Mouse (Mus musculus) MEL (cell line): ENCODE results near the gene Il12rb1. TPM values are rescaled to one million over a fixed set of nuclear protein-coding genes. Genes with fewer than 3 reads are reported as not detected.

Experiments
- DNase-seq: peaks from one replicate; pipeline ENCODE4 v3.0.0; 2011; ENCODE audit warnings: low read depth, low spot score
- H3K27ac ChIP-seq: 2 replicates; pipeline ENCODE4 v1.5.1; 2012; ENCODE audit warnings: low read depth, mild to moderate bottlenecking, control low read depth, low read length, moderate library complexity; ENCODE audit not compliant: control insufficient read depth
- H3K27me3 ChIP-seq, 2 experiments: fragments of 150-350 bp in 1 of 2; sonication (generic) in 1 of 2; 2 replicates each; pipeline ENCODE4 v1.6.1; 2012; ENCODE audit warnings: low read length in 2 of 2, mild to moderate bottlenecking in 2 of 2, improper control_type of control experiment in 1 of 2, moderate library complexity in 1 of 2; ENCODE audit not compliant: insufficient read depth in 2 of 2, control insufficient read depth in 1 of 2
- H3K36me3 ChIP-seq, 2 experiments: 2 replicates each; pipeline ENCODE4 v1.6.1; 2012 to 2014; ENCODE audit warnings: low read length in 2 of 2, improper control_type of control experiment in 1 of 2, inconsistent platforms in 1 of 2, mild to moderate bottlenecking in 1 of 2; ENCODE audit not compliant: insufficient read depth in 2 of 2, control insufficient read depth in 1 of 2
- H3K4me1 ChIP-seq, 2 experiments: fragments of 150-350 bp in 1 of 2; sonication (generic) in 1 of 2; 2 replicates each; pipeline ENCODE4 v1.6.1; 2012; ENCODE audit warnings: low read length in 2 of 2, improper control_type of control experiment in 1 of 2, mild to moderate bottlenecking in 1 of 2; ENCODE audit not compliant: insufficient read depth in 2 of 2, control insufficient read depth in 1 of 2
- H3K4me3 ChIP-seq, 2 experiments: fragments of 150-350 bp in 1 of 2; sonication (generic) in 1 of 2; 2 replicates each; pipeline ENCODE4 v1.5.1; 2012; ENCODE audit warnings: low read depth in 2 of 2, low read length in 2 of 2, mild to moderate bottlenecking in 2 of 2, moderate library complexity in 2 of 2, control low read depth in 1 of 2, improper control_type of control experiment in 1 of 2; ENCODE audit not compliant: control insufficient read depth in 1 of 2, insufficient read depth in 1 of 2
- H3K79me2 ChIP-seq: 2 replicates; pipeline ENCODE4 v1.6.1; 2012; ENCODE audit warnings: mild to moderate bottlenecking, low read length, moderate library complexity; ENCODE audit not compliant: control insufficient read depth, poor library complexity, insufficient read depth
- H3K9ac ChIP-seq: 2 replicates; pipeline ENCODE4 v1.6.1; 2012; ENCODE audit warnings: low read depth, mild to moderate bottlenecking, control low read depth, low read length, moderate library complexity; ENCODE audit not compliant: control insufficient read depth, poor library complexity, severe bottlenecking
- H3K9me3 ChIP-seq: fragments of 150-350 bp; sonication (generic); replicated peaks from 2 replicates; pipeline ENCODE4 v1.6.1; 2012; ENCODE audit warnings: mild to moderate bottlenecking, low read length, improper control_type of control experiment, moderate library complexity; ENCODE audit not compliant: insufficient read depth
- BHLHE40 ChIP-seq: IDR thresholded peaks from 2 replicates; pipeline ENCODE4 v1.6.1; 2012; ENCODE audit warnings: low read depth, mild to moderate bottlenecking, inconsistent platforms, low read length, improper control_type of control experiment, borderline replicate concordance
- CHD1 ChIP-seq: IDR thresholded peaks from 2 replicates; pipeline ENCODE4 v1.6.1; 2012; ENCODE audit warnings: low read depth, mild to moderate bottlenecking, inconsistent platforms, low read length, improper control_type of control experiment
- CHD2 ChIP-seq: IDR thresholded peaks from 2 replicates; pipeline ENCODE4 v1.6.1; 2011; ENCODE audit warnings: low read length, improper control_type of control experiment
- CTCF ChIP-seq, 3 experiments: IDR thresholded peaks in 2 of 3; conservative IDR thresholded peaks in 1 of 3; 2 replicates each; pipeline ENCODE4 v1.5.1; 2011 to 2012; ENCODE audit warnings: low read length in 3 of 3, low read depth in 2 of 3, mild to moderate bottlenecking in 2 of 3, improper control_type of control experiment in 1 of 3, inconsistent platforms in 1 of 3, mixed read lengths in 1 of 3, moderate library complexity in 1 of 3; ENCODE audit not compliant: control insufficient read depth in 1 of 3, insufficient read depth in 1 of 3, poor library complexity in 1 of 3, severe bottlenecking in 1 of 3
- E2F4 ChIP-seq: IDR thresholded peaks from 2 replicates; pipeline ENCODE4 v1.6.1; 2011; ENCODE audit warnings: low read depth, low read length, improper control_type of control experiment, borderline replicate concordance
- ELF1 ChIP-seq: IDR thresholded peaks from 2 replicates; pipeline ENCODE4 v1.6.1; 2014; ENCODE audit warnings: low read depth, mild to moderate bottlenecking, inconsistent platforms, low read length, improper control_type of control experiment, moderate library complexity
- EP300 ChIP-seq, 2 experiments: IDR thresholded peaks; 2 replicates each; pipeline ENCODE4 v1.6.1; 2011; ENCODE audit warnings: improper control_type of control experiment in 2 of 2, low read length in 2 of 2, low read depth in 1 of 2, mild to moderate bottlenecking in 1 of 2
- ETS1 ChIP-seq: IDR thresholded peaks from 2 replicates; pipeline ENCODE4 v1.6.1; 2012; ENCODE audit warnings: low read depth, mild to moderate bottlenecking, inconsistent platforms, low read length, improper control_type of control experiment, moderate library complexity
- GABPA ChIP-seq: IDR thresholded peaks from 2 replicates; pipeline ENCODE4 v1.6.1; 2012; ENCODE audit warnings: low read depth, mild to moderate bottlenecking, inconsistent platforms, low read length, improper control_type of control experiment, moderate library complexity
- GATA1 ChIP-seq: IDR thresholded peaks from 2 replicates; pipeline ENCODE4 v1.6.1; 2011; ENCODE audit warnings: low read depth, low read length, improper control_type of control experiment
- HCFC1 ChIP-seq: IDR thresholded peaks from 2 replicates; pipeline ENCODE4 v1.6.1; 2012; ENCODE audit warnings: low read depth, mild to moderate bottlenecking, inconsistent platforms, low read length, improper control_type of control experiment, moderate library complexity
- JUND ChIP-seq: IDR thresholded peaks from 2 replicates; pipeline ENCODE4 v1.6.1; 2011; ENCODE audit warnings: low read depth, mild to moderate bottlenecking, improper control_type of control experiment, low read length
- KAT2A ChIP-seq: conservative IDR thresholded peaks from 2 replicates; pipeline ENCODE4 v1.6.1; 2012; ENCODE audit warnings: low read depth, low read length, improper control_type of control experiment, inconsistent platforms
- MAFK ChIP-seq: IDR thresholded peaks from 2 replicates; pipeline ENCODE4 v1.6.1; 2011; ENCODE audit warnings: low read depth, mild to moderate bottlenecking, low read length, improper control_type of control experiment, borderline replicate concordance
- MAX ChIP-seq: IDR thresholded peaks from 2 replicates; pipeline ENCODE4 v1.6.1; 2011; ENCODE audit warnings: low read length, improper control_type of control experiment
- MAZ ChIP-seq: IDR thresholded peaks from 2 replicates; pipeline ENCODE4 v1.6.1; 2012; ENCODE audit warnings: low read depth, mild to moderate bottlenecking, inconsistent platforms, low read length, improper control_type of control experiment
- MEF2A ChIP-seq: IDR thresholded peaks from 2 replicates; pipeline ENCODE4 v1.6.1; 2014; ENCODE audit warnings: low read depth, mild to moderate bottlenecking, inconsistent platforms, low read length, improper control_type of control experiment; ENCODE audit not compliant: poor library complexity, insufficient replicate concordance, severe bottlenecking; ENCODE audit errors: extremely low read depth
- MXI1 ChIP-seq: IDR thresholded peaks from 2 replicates; pipeline ENCODE4 v1.6.1; 2011; ENCODE audit warnings: mild to moderate bottlenecking, low read depth, low read length, improper control_type of control experiment
- MYB ChIP-seq: IDR thresholded peaks from 2 replicates; pipeline ENCODE4 v1.6.1; 2011; ENCODE audit warnings: mild to moderate bottlenecking, low read depth, low read length, improper control_type of control experiment
- MYC ChIP-seq: IDR thresholded peaks from 2 replicates; pipeline ENCODE4 v1.6.1; 2011; ENCODE audit warnings: low read depth, mild to moderate bottlenecking, low read length, improper control_type of control experiment, moderate library complexity
- NELFE ChIP-seq: IDR thresholded peaks from 2 replicates; pipeline ENCODE4 v1.6.1; 2011; ENCODE audit warnings: low read depth, low read length, improper control_type of control experiment
- NRF1 ChIP-seq: IDR thresholded peaks from 2 replicates; pipeline ENCODE4 v1.6.1; 2014; ENCODE audit warnings: low read depth, mild to moderate bottlenecking, inconsistent platforms, low read length, improper control_type of control experiment, moderate library complexity; ENCODE audit not compliant: poor library complexity, insufficient read depth, severe bottlenecking
- POLR2A ChIP-seq, 2 experiments: IDR thresholded peaks; 2 replicates each; pipeline ENCODE4 v1.6.1; 2011 to 2012; ENCODE audit warnings: low read length in 2 of 2, mild to moderate bottlenecking in 2 of 2, control low read depth in 1 of 2, improper control_type of control experiment in 1 of 2, low read depth in 1 of 2, moderate library complexity in 1 of 2; ENCODE audit not compliant: control insufficient read depth in 1 of 2, insufficient read depth in 1 of 2, poor library complexity in 1 of 2
- POLR2AphosphoS2 ChIP-seq: IDR thresholded peaks from 2 replicates; pipeline ENCODE4 v1.6.1; 2011; ENCODE audit warnings: low read length, improper control_type of control experiment
- RAD21 ChIP-seq: IDR thresholded peaks from 2 replicates; pipeline ENCODE4 v1.6.1; 2011; ENCODE audit warnings: mild to moderate bottlenecking, low read depth, low read length, improper control_type of control experiment
- RCOR1 ChIP-seq: IDR thresholded peaks from 2 replicates; pipeline ENCODE4 v1.6.1; 2012; ENCODE audit warnings: low read depth, mild to moderate bottlenecking, inconsistent platforms, low read length, improper control_type of control experiment
- SIN3A ChIP-seq: IDR thresholded peaks from 2 replicates; pipeline ENCODE4 v1.6.1; 2012; ENCODE audit warnings: low read length, improper control_type of control experiment, inconsistent platforms
- SMC3 ChIP-seq: IDR thresholded peaks from 2 replicates; pipeline ENCODE4 v1.6.1; 2011; ENCODE audit warnings: low read depth, low read length, improper control_type of control experiment
- TAL1 ChIP-seq: IDR thresholded peaks from 2 replicates; pipeline ENCODE4 v1.6.1; 2012; ENCODE audit warnings: mild to moderate bottlenecking, inconsistent platforms, low read length, moderate library complexity, mixed read lengths
- TBP ChIP-seq: IDR thresholded peaks from 2 replicates; pipeline ENCODE4 v1.8.0; 2011; ENCODE audit warnings: low read depth, low read length, improper control_type of control experiment
- TCF12 ChIP-seq: IDR thresholded peaks from 2 replicates; pipeline ENCODE4 v1.6.1; 2014; ENCODE audit warnings: low read depth, mild to moderate bottlenecking, inconsistent platforms, low read length, improper control_type of control experiment, moderate library complexity
- UBTF ChIP-seq: IDR thresholded peaks from 2 replicates; pipeline ENCODE4 v1.6.1; 2012; ENCODE audit warnings: low read depth, mild to moderate bottlenecking, inconsistent platforms, low read length, improper control_type of control experiment, moderate library complexity, borderline replicate concordance; ENCODE audit not compliant: insufficient read depth
- USF1 ChIP-seq: IDR thresholded peaks from 2 replicates; pipeline ENCODE4 v1.6.1; 2014; ENCODE audit warnings: low read depth, mild to moderate bottlenecking, inconsistent platforms, low read length, improper control_type of control experiment, moderate library complexity
- USF2 ChIP-seq, 2 experiments: IDR thresholded peaks; 2 replicates each; pipeline ENCODE4 v1.6.1; 2011 to 2012; ENCODE audit warnings: improper control_type of control experiment in 2 of 2, low read length in 2 of 2, borderline replicate concordance in 1 of 2, inconsistent platforms in 1 of 2, low read depth in 1 of 2, mild to moderate bottlenecking in 1 of 2; ENCODE audit not compliant: insufficient read depth in 1 of 2
- ZC3H11A ChIP-seq: IDR thresholded peaks from 2 replicates; pipeline ENCODE4 v1.6.1; 2012; ENCODE audit warnings: low read depth, mild to moderate bottlenecking, inconsistent platforms, low read length, improper control_type of control experiment
- ZKSCAN1 ChIP-seq: IDR thresholded peaks from 2 replicates; pipeline ENCODE4 v1.6.1; 2012; ENCODE audit warnings: low read depth, mild to moderate bottlenecking, inconsistent platforms, low read length, improper control_type of control experiment, moderate library complexity
- ZMIZ1 ChIP-seq: IDR thresholded peaks from 2 replicates; pipeline ENCODE4 v1.6.1; 2012; ENCODE audit warnings: low read depth, mild to moderate bottlenecking, inconsistent platforms, low read length, improper control_type of control experiment, moderate library complexity
- ZNF384 ChIP-seq: IDR thresholded peaks from 2 replicates; pipeline ENCODE4 v1.6.1; 2012; ENCODE audit warnings: low read depth, mild to moderate bottlenecking, inconsistent platforms, low read length, improper control_type of control experiment
- polyA plus RNA-seq, 2 experiments: library from polyadenylated mRNA; stranded (reverse) in 1 of 2; unstranded in 1 of 2; fragments of >175 nt in 1 of 2; fragments of >200 nt in 1 of 2; gene quantifications; 2 replicates each; pipeline versions ENCODE4 v1.2.1 to v1.2.4; 2012; ENCODE audit warnings: low replicate concordance in 2 of 2, low read depth in 1 of 2; ENCODE audit not compliant: insufficient read length in 2 of 2, insufficient read depth in 1 of 2, missing spikeins in 1 of 2
- total RNA-seq: library from RNA; depleted of rRNA; stranded (reverse); fragments of 300-350 nt; gene quantifications from 2 replicates; pipeline ENCODE4 v1.2.3, GENCODE M21; 2012

Il12rb1 gene
- total and polyA plus RNA-seq, 3 experiments = 1.2 to 2.2 TPM; not detected in 1

DNA sequence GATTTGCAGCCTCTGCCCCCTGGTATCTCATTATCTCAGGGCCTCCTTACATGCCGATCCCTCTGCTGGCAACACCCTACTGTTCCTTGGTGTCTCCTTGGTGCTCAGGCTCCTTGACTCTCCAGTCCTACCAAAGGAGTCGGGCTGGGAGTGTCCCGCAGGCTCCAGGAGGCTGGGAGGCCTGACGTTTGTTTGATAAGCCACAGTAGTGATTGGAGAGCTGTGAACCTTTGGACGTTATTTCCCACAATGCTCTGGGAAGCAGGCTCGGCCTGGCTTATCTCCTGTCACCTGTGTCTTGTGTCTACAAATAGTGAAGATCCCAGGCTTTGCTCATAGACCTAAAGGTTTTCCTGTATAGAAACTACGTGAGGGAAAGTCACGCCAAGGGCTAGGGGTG is 44.2 kb upstream of the Il12rb1 start:
- H3K4me1 ChIP-seq = peaks cover 12 to 34% of the 10 kb centered on the region in 2 experiments
- H3K27me3 ChIP-seq = no peaks in the 10 kb centered on the region
- no peak overlapping the region for H3K9ac ChIP-seq
- no peaks in the 10 kb centered on the region for H3K9me3 ChIP-seq
- H3K27ac ChIP-seq = peak overlapping the region; percentile 45
- H3K36me3 ChIP-seq = peaks cover 0 to 23% of the 10 kb centered on the region in 2 experiments; a peak in 2 of 4 replicates
- peak; percentile 80 for DNase-seq
- no peak overlapping the region for H3K4me3 ChIP-seq
- peaks cover 11% of the 10 kb centered on the region for H3K79me2 ChIP-seq
- TF ChIP-seq TAL1 (peak; percentile 76), MXI1 (peak; percentile 58), MYB (peak; percentile 48; the same call in 1 of the 2 replicates), MAZ (no peak), ZKSCAN1 (no peak), MAFK (no peak), RCOR1 (peak; percentile 71; the same call in 1 of the 2 replicates), TCF12 (peak; percentile 76), RAD21 (no peak), JUND (no peak), NRF1 (no peak), MAX (no peak), NELFE (no peak), ETS1 (peak; percentile 78), POLR2A (IDR thresholded peaks at IDR 0.05; ENCODE audit: control insufficient read depth in 1 of 2, insufficient read depth in 1 of 2, low read depth in 1 of 2, low read length in 2 of 2, poor library complexity in 1 of 2) (no peak), SIN3A (peak; percentile 78), ZNF384 (no peak), EP300 (IDR thresholded peaks at IDR 0.05; ENCODE audit: low read depth in 1 of 2, low read length in 2 of 2) (peak; percentile 61 to 63), HCFC1 (peak; percentile 60; the same call in 1 of the 2 replicates), ELF1 (no peak), GABPA (no peak), USF2 (IDR thresholded peaks at IDR 0.05; ENCODE audit: borderline replicate concordance in 1 of 2, insufficient read depth in 1 of 2, low read depth in 1 of 2, low read length in 2 of 2) (no peak), MEF2A (no peak), MYC (no peak), E2F4 (no peak), CHD2 (no peak), ZC3H11A (no peak), SMC3 (no peak), GATA1 (peak; percentile 73), ZMIZ1 (no peak), USF1 (peak; percentile 36; the same call in 1 of the 2 replicates), BHLHE40 (no peak), TBP (no peak), UBTF (no peak), POLR2AphosphoS2 (no peak), CTCF (IDR thresholded peaks at IDR 0.05 in 2 of 3, conservative IDR thresholded peaks at IDR 0.05 in 1 of 3; ENCODE audit: control insufficient read depth in 1 of 3, insufficient read depth in 1 of 3, low read depth in 2 of 3, low read length in 3 of 3, poor library complexity in 1 of 3, severe bottlenecking in 1 of 3) (no peak), CHD1 (no peak), KAT2A (no peak)
